8 mouse cellular contexts compared by ENCODE assay signal in the genomic region with DNA sequence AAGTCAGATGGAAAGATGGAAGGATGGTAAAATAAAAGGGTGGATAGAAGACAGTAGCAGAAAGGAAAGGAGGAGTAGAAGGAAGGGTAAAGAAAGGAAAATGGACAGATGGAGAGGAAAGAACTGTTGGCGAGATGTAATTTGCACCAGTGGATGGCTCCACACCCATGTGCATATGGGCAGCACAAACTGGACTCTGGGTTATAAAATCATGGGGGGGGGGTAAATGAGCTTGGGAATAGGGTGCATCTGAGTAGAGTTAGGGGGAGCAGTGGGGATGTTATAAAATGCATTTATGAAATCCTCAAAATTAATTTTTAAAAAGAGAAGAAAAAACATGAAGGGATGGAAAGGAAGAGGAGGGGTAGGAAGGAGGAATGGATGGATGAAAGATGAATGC. TPM values are rescaled to one million over a fixed set of nuclear protein-coding genes. Genes with fewer than 3 reads are reported as not detected.
DNase-seq lines count a peak whose midpoint lies in the region; ATAC-seq and TF ChIP-seq lines count a peak whose summit lies in the region.

No protein-coding gene starts in this region.

- H3K4me3 ChIP-seq in heart, embryonic 12.5 days = peak overlapping the region; percentile 61
- H3K4me3 ChIP-seq in ES-E14 (ENCODE audit: insufficient read depth in 1 of 2, low read depth in 1 of 2, low read length in 2 of 2, poor library complexity in 1 of 2, severe bottlenecking in 1 of 2) = peak overlapping the region; percentile 62 to 81
- H3K4me3 ChIP-seq in forebrain, postnatal 0 days (ENCODE audit: low read depth, low read length) = peak overlapping the region; percentile 51
- H3K4me3 ChIP-seq in liver, postnatal 0 days (ENCODE audit: low read depth, low read length) = peak overlapping the region; percentile 52

- DNase-seq in heart, postnatal 14 days = no peak
- no peak for DNase-seq in ES-E14 (ENCODE audit: low read depth, low spot score)
- no peak for DNase-seq in forebrain, postnatal 0 days
- no peak for DNase-seq in liver, postnatal 0 days
- DNase-seq in embryo, embryonic 11 days = no peak
- DNase-seq in retina, postnatal 1 day = no peak

- no peak overlapping the region for H3K9ac ChIP-seq in heart, embryonic 12.5 days
- no peak overlapping the region for H3K9ac ChIP-seq in ES-E14 (ENCODE audit: insufficient read depth, low read depth, low read length, poor library complexity, severe bottlenecking)
- H3K9ac ChIP-seq in forebrain, postnatal 0 days = peak overlapping the region; percentile 63
- H3K9ac ChIP-seq in liver, postnatal 0 days (replicated peaks) = no peak overlapping the region

- no peaks in the 10 kb centered on the region for H3K27me3 ChIP-seq in heart, embryonic 12.5 days (replicated peaks)
- H3K27me3 ChIP-seq in forebrain, postnatal 0 days (ENCODE audit: insufficient read depth, low read length) = no peaks in the 10 kb centered on the region
- H3K27me3 ChIP-seq in liver, postnatal 0 days (ENCODE audit: insufficient read depth, low read length) = no peaks in the 10 kb centered on the region

- H3K4me2 ChIP-seq in heart, embryonic 12.5 days = peak overlapping the region; percentile 62
- H3K4me2 ChIP-seq in forebrain, postnatal 0 days (ENCODE audit: low read depth) = peak overlapping the region; percentile 50
- H3K4me2 ChIP-seq in liver, postnatal 0 days (ENCODE audit: low read depth, low read length) = peak overlapping the region; percentile 67

- H3K27ac ChIP-seq in heart, embryonic 12.5 days (ENCODE audit: poor library complexity, severe bottlenecking) = no peak overlapping the region; the same call in 1 of the 2 replicates
- no peak overlapping the region for H3K27ac ChIP-seq in ES-E14 (ENCODE audit: insufficient read depth, low read depth, low read length, poor library complexity, severe bottlenecking)
- H3K27ac ChIP-seq in forebrain, postnatal 0 days (ENCODE audit: low read depth, low read length) = peak overlapping the region; percentile 83; the same call in 1 of the 2 replicates
- no peak overlapping the region for H3K27ac ChIP-seq in liver, postnatal 0 days (ENCODE audit: low read depth)

- TF ChIP-seq EP300 in liver, postnatal 0 days (IDR thresholded peaks at IDR 0.05; ENCODE audit: low read depth) = no peak

- no peaks in the 10 kb centered on the region for H3K36me3 ChIP-seq in heart, embryonic 12.5 days
- H3K36me3 ChIP-seq in ES-E14 (ENCODE audit: control insufficient read depth, insufficient read depth, low read length, poor library complexity, severe bottlenecking) = no peaks in the 10 kb centered on the region; the same call in 1 of the 2 replicates
- no peaks in the 10 kb centered on the region; the same call in 1 of the 2 replicates for H3K36me3 ChIP-seq in forebrain, postnatal 0 days (ENCODE audit: insufficient read depth)
- no peaks in the 10 kb centered on the region for H3K36me3 ChIP-seq in liver, postnatal 0 days (replicated peaks; ENCODE audit: insufficient read depth, low read length)

- no peak for ATAC-seq in heart, embryonic 12.5 days (ENCODE audit: insufficient number of reproducible peaks, low FRiP score)
- ATAC-seq in forebrain, postnatal 0 days = no peak
- ATAC-seq in liver, postnatal 0 days = no peak
- no peak for ATAC-seq in megakaryocyte-erythroid progenitor cell, adult 5-6 weeks (replicated peaks; ENCODE audit: low FRiP score, low TSS enrichment, poor library complexity, severe bottlenecking)

- intact Hi-C loops in heart, postnatal 14 days (cut with DNase I) = loop anchor here (10.0 kb wide), 1 partner anchor 211 kb away; no protein-coding TSS in a partner anchor

- no peak for TF ChIP-seq CTCF in forebrain, postnatal 0 days (IDR thresholded peaks at IDR 0.05; ENCODE audit: low read depth)
- TF ChIP-seq CTCF in liver, postnatal 0 days (IDR thresholded peaks at IDR 0.05; ENCODE audit: low read depth) = no peak

- 77% methylated on average over 1 of the region's 1 CpGs for WGBS in heart, embryonic 12.5 days
- WGBS in forebrain, postnatal 0 days = 63% methylated on average over 1 of the region's 1 CpGs
- WGBS in liver, postnatal 0 days (ENCODE audit: insufficient replicate concordance) = 70% methylated on average over 1 of the region's 1 CpGs

- no peaks in the 10 kb centered on the region for H3K9me3 ChIP-seq in heart, embryonic 12.5 days (replicated peaks)
- H3K9me3 ChIP-seq in ES-E14 (ENCODE audit: control insufficient read depth, insufficient read depth, low read depth, low read length) = no peaks in the 10 kb centered on the region
- H3K9me3 ChIP-seq in forebrain, postnatal 0 days (ENCODE audit: low read length) = no peaks in the 10 kb centered on the region
- H3K9me3 ChIP-seq in liver, postnatal 0 days (ENCODE audit: low read length) = no peaks in the 10 kb centered on the region

- in situ Hi-C loops in ES-E14 (cut with MboI; ENCODE audit: low sequenced_read_pairs in 2 of 2, unreplicated experiment in 2 of 2) = loop anchor here in 1 of 2 experiments (25.0 kb wide), 1 partner anchor 198 kb away; no protein-coding TSS in a partner anchor

- H3K4me1 ChIP-seq in heart, embryonic 12.5 days (replicated peaks) = no peaks in the 10 kb centered on the region
- H3K4me1 ChIP-seq in ES-E14 (ENCODE audit: control insufficient read depth in 2 of 2, insufficient read depth in 2 of 2, low read length in 2 of 2, poor library complexity in 1 of 2) = no peaks in the 10 kb centered on the region
- no peaks in the 10 kb centered on the region for H3K4me1 ChIP-seq in forebrain, postnatal 0 days (ENCODE audit: insufficient read depth)
- H3K4me1 ChIP-seq in liver, postnatal 0 days (ENCODE audit: insufficient read depth) = no peaks in the 10 kb centered on the region

TF ChIP-seq in ES-E14, 5 proteins besides CTCF, POLR2A, EP300 and RAD21:
- TF ChIP-seq ZC3H11A (IDR thresholded peaks at IDR 0.05; ENCODE audit: borderline replicate concordance, low read depth, low read length) = no peak
- TF ChIP-seq HCFC1 (IDR thresholded peaks at IDR 0.05; ENCODE audit: borderline replicate concordance, insufficient read depth, low read length) = no peak
- TF ChIP-seq ZNF384 (IDR thresholded peaks at IDR 0.05; ENCODE audit: low read depth, low read length) = no peak
- no peak for TF ChIP-seq CHD2 (IDR thresholded peaks at IDR 0.05; ENCODE audit: low read depth, low read length)
- TF ChIP-seq MAFK (IDR thresholded peaks at IDR 0.05; ENCODE audit: insufficient read depth, low read depth, low read length) = no peak
TF ChIP-seq in ES-E14: peak in this region for 0.

RNA-seq across cellular contexts. Expression of a gene that starts 0.7 kb away (rescaled TPM):
- 1.2 and 1.5 TPM in 2 replicates for polyA plus RNA-seq in heart, embryonic 12.5 days (2016; fragmentation: Nextera tagmentation; extraction: Ambion mirVana)
- 10 to 100 TPM; 19.5 to 21.8 TPM for total RNA-seq in heart, postnatal 14 days (2021)
- total RNA-seq in ES-E14 (2012; rRNA removed) = 10.4 TPM in 2 replicates
- 106 and 142 TPM in 2 replicates for total RNA-seq in forebrain, postnatal 0 days (2014; rRNA removed)
- 17.3 and 21.7 TPM in 2 replicates for polyA plus RNA-seq in forebrain, postnatal 0 days (2015; fragmentation: Nextera tagmentation; extraction: Ambion mirVana)
- polyA plus RNA-seq in liver, postnatal 0 days (2015; fragmentation: Nextera tagmentation; extraction: Ambion mirVana) = 0.65 and 0.81 TPM in 2 replicates
- total RNA-seq in megakaryocyte-erythroid progenitor cell, adult 5-6 weeks (2014; fragmentation: Nextera tagmentation) = 10.6 and 16.9 TPM in 2 replicates
- 4.3 and 6.5 TPM in 2 replicates for total RNA-seq in megakaryocyte-erythroid progenitor cell, adult 5-6 weeks (2017)

RNA-seq across cellular contexts. Expression of a gene that starts 21.5 kb away (rescaled TPM):
- 23.7 and 24.5 TPM in 2 replicates for polyA plus RNA-seq in heart, embryonic 12.5 days (2016; fragmentation: Nextera tagmentation; extraction: Ambion mirVana)
- 10 to 100 TPM; 11.2 to 15.4 TPM for total RNA-seq in heart, postnatal 14 days (2021)
- total RNA-seq in ES-E14 (2012; rRNA removed) = 12.6 and 19.0 TPM in 2 replicates
- 28.5 and 33.1 TPM in 2 replicates for total RNA-seq in forebrain, postnatal 0 days (2014; rRNA removed)
- polyA plus RNA-seq in forebrain, postnatal 0 days (2015; fragmentation: Nextera tagmentation; extraction: Ambion mirVana) = 47.2 and 48.8 TPM in 2 replicates
- polyA plus RNA-seq in liver, postnatal 0 days (2015; fragmentation: Nextera tagmentation; extraction: Ambion mirVana) = 10.0 and 10.4 TPM in 2 replicates
- total RNA-seq in megakaryocyte-erythroid progenitor cell, adult 5-6 weeks (2014; fragmentation: Nextera tagmentation) = 9.3 and 17.5 TPM in 2 replicates
- total RNA-seq in megakaryocyte-erythroid progenitor cell, adult 5-6 weeks (2017) = 16.9 and 20.4 TPM in 2 replicates
